Mouse (Mus musculus): ENCODE measurements at regions not wholly inside any gene's neighbourhood (a gene's known extent, or its start where the extent isn't known, plus 50 kb on each side); places are given as distances from the start of the nearest gene placed in this dataset.
A peak's percentile ranks its signal among the peaks of the same experiment; 100 is the strongest.
"Not testable (repeated sequence)": the region's sequence is repeated elsewhere in the genome, so short reads cannot be mapped to it uniquely, and the experiment has no call there.

GRCm38 (mm10) chr17:49281344-49281743, 146.8 kb upstream of the Mocs1 start:
- no peak for DNase-seq

GRCm38 (mm10) chr17:49282498-49282897, 145.7 kb upstream of the Mocs1 start:
- no peak for DNase-seq

GRCm38 (mm10) chr17:49283491-49283890, 144.7 kb upstream of the Mocs1 start:
- no peak for DNase-seq

- DNase-seq: no peak
Measured at GRCm38 (mm10) chr17:49291636-49292035, 136.5 kb upstream of the Mocs1 start.

GRCm38 (mm10) chr17:49304461-49304860, 123.7 kb upstream of the Mocs1 start:
- DNase-seq: no peak

GRCm38 (mm10) chr17:49305116-49305515, 123.0 kb upstream of the Mocs1 start:
- no peak for DNase-seq

GRCm38 (mm10) chr17:49309079-49309478, 119.1 kb upstream of the Mocs1 start:
- DNase-seq: peak in 1 of 2 experiments; percentile 22

- DNase-seq: no peak
Measured at GRCm38 (mm10) chr17:49314196-49314595, 114.0 kb upstream of the Mocs1 start.

- no peak for DNase-seq
Measured at GRCm38 (mm10) chr17:49327524-49327923, 100.6 kb upstream of the Mocs1 start.

GRCm38 (mm10) chr17:49335318-49335717, 92.8 kb upstream of the Mocs1 start:
- no peak for DNase-seq

GRCm38 (mm10) chr17:49337881-49338280, 90.3 kb upstream of the Mocs1 start:
- no peak for DNase-seq

- DNase-seq: no peak
Measured at GRCm38 (mm10) chr17:49342636-49343035, 85.5 kb upstream of the Mocs1 start.

GRCm38 (mm10) chr17:49346701-49347100, 81.5 kb upstream of the Mocs1 start:
- no peak for DNase-seq

- DNase-seq: no peak
Measured at GRCm38 (mm10) chr17:49349328-49349727, 78.8 kb upstream of the Mocs1 start.

GRCm38 (mm10) chr17:49359212-49359611, 69.0 kb upstream of the Mocs1 start:
- DNase-seq: no peak

GRCm38 (mm10) chr17:49360251-49360650, 67.9 kb upstream of the Mocs1 start:
- not testable (repeated sequence) for DNase-seq

- no peak for DNase-seq
Measured at GRCm38 (mm10) chr17:49367791-49368190, 60.4 kb upstream of the Mocs1 start.

- no peak for DNase-seq
Measured at GRCm38 (mm10) chr17:49368476-49369269, 59.5 kb upstream of the Mocs1 start.

- DNase-seq: no peak
Measured at GRCm38 (mm10) chr17:49377626-49378025, 50.5 kb upstream of the Mocs1 start.
